Mouse (Mus musculus) ES-E14 (cell line): Measurements from ENCODE around the gene Krtap2-4.
"Not testable (repeated sequence)": the region's sequence is repeated elsewhere in the genome, so short reads cannot be mapped to it uniquely, and the experiment has no call there.

Experiments
- CHD2 ChIP-seq: IDR thresholded peaks from 2 replicates; pipeline ENCODE4 v1.6.1; 2014; ENCODE audit warnings: mild to moderate bottlenecking, low read depth, low read length, inconsistent platforms
- HCFC1 ChIP-seq: IDR thresholded peaks from 2 replicates; pipeline ENCODE4 v1.6.1; 2012; ENCODE audit warnings: low read length, inconsistent platforms, borderline replicate concordance; ENCODE audit not compliant: insufficient read depth
- MAFK ChIP-seq: IDR thresholded peaks from 2 replicates; pipeline ENCODE4 v1.6.1; 2014; ENCODE audit warnings: mild to moderate bottlenecking, low read depth, low read length, inconsistent platforms; ENCODE audit not compliant: insufficient read depth
- ZC3H11A ChIP-seq: IDR thresholded peaks from 2 replicates; pipeline ENCODE4 v1.6.1; 2012; ENCODE audit warnings: low read depth, mild to moderate bottlenecking, inconsistent platforms, low read length, borderline replicate concordance
- ZNF384 ChIP-seq: IDR thresholded peaks from 2 replicates; pipeline ENCODE4 v1.6.1; 2012; ENCODE audit warnings: low read depth, low read length, inconsistent platforms

- TF ChIP-seq CHD2, MAFK, ZC3H11A, HCFC1, ZNF384: not testable (repeated sequence)
These were observed 16.9 kb downstream of the Krtap2-4 start, which contains the start of gene Krtap9-3 for GRCm38 (mm10) chr11:99597742-99598141.
